Mouse (Mus musculus) CH12F3 (cell line): ENCODE measurements around the gene Ndufaf2.

ENCODE experiments used
- in situ Hi-C: fragments of 300-500 bp; cut with MboI; formaldehyde crosslinking; loops from 2 replicates; pipeline ENCODE4 v1.14.3; 2020; ENCODE audit warnings: low sequenced_read_pairs

Ndufaf2 gene

DNA sequence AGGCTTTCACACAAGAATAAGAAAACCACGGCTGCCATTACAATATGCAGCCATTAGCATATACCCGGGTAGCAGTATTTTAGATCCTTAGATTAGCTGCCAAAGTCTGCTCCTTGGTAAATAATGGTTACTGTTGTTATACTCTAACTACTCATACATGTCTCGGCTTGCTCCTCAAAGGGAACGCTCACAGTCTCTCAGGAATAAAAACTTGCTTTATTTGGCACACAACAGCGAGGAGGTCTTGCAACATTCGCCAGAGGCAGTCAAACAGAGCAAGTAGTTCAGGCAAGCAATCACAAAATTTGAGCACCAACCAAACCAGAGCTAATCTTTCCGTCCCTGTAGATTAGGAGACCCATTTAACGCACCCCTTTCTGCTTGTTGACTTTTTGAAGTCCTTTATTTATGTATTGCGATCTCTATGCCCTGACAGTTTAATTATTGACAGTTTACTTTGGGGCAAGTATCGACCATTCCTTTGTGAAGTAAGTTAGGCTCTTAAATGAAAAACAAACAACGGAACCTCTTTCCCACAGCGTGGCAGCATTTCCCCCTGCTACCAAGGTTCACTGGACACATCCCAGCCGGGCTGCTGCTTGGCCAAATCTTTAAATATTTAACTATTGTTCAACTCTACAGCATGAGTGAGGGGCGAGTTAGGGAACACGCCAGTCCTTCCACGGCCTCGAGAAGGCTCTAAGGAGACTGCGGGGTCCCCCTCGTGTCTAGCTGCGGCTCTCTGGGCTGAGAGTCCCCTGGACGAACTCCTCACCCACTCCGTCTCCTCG is 114.8 kb downstream of the Ndufaf2 start:
- in situ Hi-C loops: no loop called here

DNA sequence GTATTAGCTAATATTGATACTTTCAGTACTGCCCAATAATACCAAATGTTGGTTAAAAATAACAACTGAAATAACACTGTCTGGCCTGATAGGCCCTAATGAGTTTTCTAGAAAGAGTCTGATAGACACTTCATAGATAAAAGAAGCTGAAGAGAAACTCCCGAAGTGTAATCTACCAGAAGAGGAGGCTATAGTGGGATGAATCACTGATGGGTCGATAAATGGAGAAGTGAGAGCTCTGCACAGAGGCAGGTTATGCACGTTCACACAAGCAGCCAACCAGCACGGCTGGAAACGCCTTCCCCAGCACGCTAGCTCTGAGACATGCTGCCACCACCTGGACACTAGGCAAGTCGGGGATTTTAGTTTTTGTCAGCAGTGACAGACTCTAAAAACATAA is 117.1 kb downstream of the Ndufaf2 start:
- in situ Hi-C loops: no loop called here

DNA sequence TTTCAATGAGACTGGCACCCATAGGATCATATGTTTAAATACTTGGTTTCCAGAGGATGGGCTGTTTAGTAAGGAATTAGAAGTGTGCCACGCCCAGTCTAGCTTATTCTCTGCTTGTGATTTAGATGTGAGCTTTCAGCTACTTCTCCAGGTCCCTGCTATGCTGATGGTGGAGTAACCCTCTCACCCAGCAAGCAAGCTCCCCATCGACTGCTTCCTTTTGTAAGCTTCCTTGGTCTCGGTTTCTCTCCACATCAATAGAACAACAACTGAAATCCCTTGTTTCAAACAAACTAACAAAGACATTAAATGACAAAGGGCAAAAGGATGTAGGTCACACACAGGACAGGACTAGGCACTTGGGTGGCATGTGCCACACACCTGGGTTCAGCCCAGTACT is 118.0 kb downstream of the Ndufaf2 start:
- in situ Hi-C loops: no loop called here

DNA sequence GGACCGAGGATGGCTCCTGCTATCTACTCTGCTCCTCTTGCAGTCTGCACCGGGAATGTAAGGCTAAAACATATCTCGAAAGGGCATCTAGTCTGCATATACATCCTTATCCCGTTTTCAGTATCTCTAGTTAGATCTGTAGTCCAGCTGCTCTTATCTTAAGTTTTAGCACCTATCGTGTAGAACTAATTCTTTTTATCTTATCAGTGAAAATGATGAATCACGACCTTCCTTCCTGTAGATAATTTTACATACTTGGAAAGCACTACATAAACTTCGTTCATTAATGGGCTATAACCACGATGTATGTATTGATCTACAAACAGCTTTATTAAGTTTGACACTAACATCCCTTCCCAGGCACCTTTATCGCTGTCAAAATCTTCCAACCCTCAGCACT is 118.5 kb downstream of the Ndufaf2 start:
- in situ Hi-C loops: no loop called here

DNA sequence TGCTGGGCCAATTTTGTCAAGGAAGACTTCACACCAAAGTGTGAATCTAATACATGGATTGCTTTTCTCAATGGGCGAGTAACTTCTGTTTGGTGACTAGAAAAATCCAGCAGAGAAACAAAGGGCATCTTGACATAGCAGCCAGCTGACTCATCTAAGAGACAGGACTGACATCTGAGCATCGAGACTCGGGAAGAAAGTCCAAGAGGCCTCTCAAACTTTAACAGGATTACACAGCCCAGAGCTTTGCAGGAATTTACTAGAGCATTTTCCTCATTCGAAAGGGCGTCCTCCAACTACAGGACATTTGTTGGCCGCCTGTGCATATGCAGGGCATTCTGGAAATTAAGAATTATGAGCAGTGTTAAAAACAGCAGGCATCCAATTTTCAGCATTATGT is 119.0 kb downstream of the Ndufaf2 start:
- in situ Hi-C loops: no loop called here

DNA sequence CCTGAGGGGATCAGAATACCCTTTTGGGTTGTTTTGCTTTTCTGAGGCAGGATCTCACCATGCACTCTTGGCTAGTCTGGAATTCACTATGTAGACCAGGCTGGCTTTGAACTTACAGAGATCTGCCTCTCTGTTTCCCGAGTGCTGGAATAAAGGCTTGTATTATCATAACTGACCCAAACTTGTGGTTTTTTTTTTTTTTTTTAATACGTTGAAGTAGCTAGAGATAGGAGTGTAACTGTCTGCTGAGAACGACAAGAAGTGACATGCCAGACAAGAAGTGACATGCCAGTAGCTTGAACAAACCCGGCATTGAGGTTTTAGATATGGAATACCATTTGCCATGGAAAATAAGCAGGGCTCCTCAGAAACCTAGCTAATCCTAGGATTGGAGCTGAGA is 125.6 kb downstream of the Ndufaf2 start:
- in situ Hi-C loops: no loop called here

DNA sequence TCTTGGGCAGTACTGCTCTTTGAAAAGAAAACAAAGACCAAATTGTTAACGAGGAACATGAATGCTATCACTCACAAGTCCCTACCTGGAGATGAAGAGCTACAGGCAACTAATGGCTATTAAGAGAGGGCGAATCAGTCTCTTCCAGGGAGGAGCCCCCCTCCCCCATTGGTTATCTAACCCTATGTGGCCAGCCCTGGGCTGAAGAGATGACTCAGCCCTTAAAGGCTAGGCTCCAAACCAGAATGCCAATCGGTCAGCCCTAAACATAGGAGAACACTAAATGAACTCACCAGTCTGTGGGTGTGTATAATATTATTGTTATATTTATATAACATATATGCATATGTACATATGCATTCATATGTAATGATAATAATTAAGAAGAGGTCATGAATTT is 132.6 kb downstream of the Ndufaf2 start:
- in situ Hi-C loops: no loop called here

DNA sequence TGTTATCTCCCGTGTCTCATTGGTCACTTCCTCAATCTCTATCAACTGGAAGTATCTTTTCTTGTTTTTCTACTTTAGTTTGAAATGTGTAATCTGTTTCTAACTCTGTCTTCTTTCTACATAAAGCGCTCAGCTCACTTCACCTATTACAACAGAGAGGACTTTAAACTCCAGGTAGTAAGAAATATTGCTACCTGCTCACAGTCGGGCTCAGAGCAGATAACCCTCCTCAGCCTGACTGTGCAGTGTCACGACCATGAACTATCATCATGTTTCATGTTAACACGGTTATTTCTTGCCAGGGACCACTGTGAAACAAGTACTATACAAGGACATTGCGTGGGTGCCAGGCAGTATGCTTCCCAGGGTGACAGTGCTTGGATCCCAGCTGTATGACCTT is 141.1 kb downstream of the Ndufaf2 start:
- in situ Hi-C loops: no loop called here

DNA sequence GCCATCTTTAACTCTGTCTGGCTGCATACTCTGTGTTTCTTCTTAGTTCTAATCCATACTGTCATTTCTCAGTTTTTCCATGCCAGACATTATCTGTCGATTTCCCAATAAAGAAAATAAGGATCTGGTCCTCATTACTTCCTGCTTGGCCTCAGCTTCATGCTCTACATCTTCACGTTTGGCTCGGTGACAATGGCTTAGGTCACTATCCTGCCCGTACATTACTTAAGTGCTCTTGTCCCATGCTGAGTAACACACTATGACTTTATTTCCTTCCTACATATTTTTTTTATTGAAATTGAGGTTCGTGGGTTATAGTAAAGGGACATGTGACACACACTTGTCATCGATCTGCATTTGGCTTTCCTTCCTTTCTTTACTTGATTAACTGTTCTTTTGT is 143.3 kb downstream of the Ndufaf2 start:
- in situ Hi-C loops: no loop called here

DNA sequence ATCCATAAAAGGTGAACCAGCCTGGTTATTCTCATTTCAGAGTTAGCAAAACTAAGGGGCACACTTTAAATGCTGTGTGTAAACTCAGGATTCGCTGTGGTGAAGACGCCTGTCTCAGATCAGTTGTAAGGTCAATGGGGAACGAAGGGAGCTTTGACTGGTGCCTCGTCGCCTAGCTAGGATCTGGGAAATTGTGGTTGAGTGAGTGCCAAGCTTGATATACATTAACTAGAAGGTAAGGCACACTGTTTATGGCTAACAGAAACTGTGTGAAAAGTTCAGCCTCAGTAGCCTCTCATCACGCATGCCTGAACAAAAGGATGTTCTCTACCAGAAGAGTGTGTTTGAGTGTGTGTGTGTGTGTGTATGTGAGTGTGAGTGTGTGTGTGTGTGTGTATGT is 144.6 kb downstream of the Ndufaf2 start:
- in situ Hi-C loops: no loop called here

DNA sequence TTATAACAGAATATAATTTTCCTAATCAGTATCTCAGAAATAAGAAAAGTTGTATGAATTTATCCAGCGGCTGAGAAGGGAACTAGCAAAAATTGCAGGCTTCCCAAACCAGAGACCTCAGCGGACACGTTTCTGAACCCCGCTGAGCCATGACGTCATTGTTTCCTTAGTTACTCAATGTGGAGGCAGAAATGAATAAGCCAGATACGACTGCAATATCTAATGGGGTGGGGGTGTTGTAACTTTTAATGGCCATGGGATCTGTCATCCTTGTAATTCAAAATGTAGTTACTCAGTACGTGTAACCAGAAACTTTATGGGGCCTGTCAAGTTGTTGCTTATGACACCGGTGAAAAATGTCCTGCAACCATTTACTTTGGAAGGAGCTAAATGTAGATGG is 145.3 kb downstream of the Ndufaf2 start:
- in situ Hi-C loops: no loop called here

DNA sequence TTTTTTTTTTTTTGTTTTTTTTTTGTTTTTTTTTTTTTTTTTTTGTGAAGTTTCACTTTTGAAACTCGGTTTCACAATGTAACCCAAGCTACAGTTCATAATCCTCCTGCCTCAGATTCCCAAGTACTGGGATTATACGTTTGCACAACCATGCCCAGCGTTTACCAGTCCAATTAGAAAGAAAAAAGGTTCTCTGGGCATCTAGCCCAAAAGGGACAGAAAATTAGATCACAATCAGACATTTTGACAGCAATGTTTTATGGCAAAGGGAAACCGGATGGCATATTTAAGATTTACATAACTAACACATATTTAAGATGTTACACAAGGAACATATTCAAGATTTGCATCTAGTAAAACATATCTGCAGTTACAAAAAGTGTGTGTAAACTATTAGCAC is 150.6 kb downstream of the Ndufaf2 start:
- in situ Hi-C loops: no loop called here

DNA sequence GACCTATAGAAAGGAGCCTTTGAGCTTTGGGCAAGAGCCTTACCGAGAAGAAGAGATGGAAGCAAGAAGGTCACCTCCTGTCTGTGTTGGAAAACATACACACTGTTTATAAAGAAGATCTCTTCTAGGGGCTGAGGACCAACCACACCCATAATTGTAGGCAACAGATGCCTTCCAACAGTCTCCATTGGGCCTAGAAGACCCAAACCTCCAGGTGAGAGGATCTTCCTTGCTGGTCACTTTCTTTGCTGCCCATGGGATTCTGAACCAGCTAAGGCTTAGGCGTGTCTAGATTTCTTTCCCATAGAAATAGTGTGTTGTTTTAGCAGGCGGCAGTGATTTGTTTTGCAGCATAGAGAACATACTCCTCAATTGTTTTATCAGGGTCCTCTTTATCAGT is 162.1 kb downstream of the Ndufaf2 start:
- in situ Hi-C loops: no loop called here

DNA sequence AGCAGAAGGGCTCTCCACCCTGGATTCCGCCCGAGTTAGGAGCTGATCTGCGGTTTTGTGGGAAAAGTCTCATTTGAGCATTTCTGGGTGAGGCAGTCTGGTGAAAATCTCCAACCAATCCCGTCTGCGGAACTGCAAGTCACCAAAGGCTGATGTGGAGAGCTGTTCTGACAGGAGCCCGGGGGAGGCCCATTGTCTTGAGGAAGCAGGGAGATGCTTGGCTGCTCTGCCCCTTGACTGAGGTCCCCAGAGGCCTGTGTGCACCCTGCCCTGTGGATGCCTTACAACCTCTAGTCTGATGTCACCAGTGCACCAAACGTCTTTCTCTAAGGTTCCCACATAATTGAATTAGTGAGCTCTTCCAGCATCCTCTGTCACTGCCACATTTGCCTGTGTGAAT is 163.2 kb downstream of the Ndufaf2 start:
- in situ Hi-C loops: no loop called here

DNA sequence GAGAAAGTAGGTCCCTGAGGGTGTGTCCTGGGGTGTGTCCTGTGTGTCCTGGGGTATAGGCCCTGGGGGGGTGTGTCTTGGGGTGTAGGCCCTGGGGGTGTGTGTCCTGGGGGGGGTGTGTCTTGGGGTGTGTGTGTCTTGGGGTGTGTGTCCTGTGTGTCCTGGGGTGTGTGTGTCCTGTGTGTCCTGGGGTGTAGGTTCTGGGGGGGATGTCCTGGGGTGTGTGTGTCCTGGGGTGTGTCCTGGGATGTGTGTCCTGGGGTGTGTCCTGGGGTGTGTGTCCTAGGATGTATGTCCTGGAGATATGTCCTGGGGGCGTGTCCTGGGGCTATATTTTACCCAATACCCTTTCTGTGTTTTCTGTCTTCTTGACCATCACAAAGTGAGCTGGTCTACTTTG is 165.8 kb downstream of the Ndufaf2 start:
- in situ Hi-C loops: no loop called here

DNA sequence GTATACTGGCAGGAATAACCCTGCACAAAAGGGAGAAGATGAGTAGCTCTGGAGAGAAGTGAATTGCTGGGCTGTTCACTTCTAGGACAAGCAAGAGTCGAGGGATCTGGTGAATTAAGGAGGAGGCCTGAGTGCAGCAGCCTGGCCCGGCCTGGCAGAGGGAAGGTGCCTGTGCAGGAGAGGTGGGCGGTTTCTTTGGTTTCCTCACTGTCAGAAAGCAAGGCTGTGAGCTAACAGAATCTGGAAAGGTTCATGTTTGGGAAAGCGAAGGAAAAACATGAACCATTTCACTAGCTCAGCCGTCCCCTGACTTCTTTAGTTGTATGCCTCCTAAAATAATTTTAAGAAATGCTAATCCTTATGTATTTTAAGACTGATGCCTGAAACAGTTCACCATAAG is 173.8 kb downstream of the Ndufaf2 start:
- in situ Hi-C loops: no loop called here

DNA sequence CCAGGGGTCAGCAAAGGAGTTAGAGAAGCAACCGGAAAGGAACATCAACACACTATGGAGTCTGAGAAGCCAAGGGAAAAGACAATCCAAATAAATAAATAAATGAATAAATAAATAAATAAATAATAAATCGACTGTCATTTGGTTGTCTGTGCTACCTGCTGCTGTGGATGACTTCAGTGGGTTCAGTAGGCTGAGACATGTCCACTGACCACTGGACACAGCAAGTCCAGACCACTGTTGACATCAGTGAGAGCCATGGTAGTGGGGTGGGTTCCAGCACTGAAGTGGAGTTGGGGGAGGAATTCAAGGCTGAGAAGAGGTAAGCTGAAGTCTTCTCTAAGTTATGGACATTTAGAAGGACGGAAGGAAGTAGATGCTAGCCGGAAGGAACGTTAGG is 174.2 kb downstream of the Ndufaf2 start:
- in situ Hi-C loops: no loop called here

DNA sequence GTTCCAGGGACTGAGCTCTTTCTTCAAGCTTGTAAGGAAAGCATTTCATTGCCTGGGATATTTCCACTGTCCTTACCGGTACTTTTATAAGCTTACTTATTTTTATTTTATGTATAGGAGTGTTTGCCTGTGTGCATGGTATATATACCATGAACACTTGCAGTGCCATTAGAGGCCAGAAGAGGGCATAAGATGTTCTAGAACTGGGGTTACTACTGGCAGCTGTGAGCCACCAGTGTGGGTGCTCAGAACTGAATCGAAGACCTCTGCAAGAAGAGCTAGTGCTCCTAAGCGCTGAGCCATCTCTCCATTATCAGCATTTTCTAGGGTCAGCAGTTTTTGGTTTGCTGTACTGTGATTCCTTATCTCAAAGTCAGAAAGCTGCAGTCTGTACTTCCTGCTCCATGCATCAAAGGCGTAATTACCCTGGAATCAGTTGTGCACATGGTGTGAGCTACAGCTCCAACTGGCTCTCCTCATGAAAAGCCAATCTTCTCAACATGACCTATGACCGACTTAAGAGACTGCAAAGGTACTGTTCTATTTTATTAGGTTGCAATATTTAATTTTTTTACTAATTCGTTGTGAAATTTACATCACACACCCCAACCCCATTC is 175.1 kb downstream of the Ndufaf2 start:
- in situ Hi-C loops: no loop called here

DNA sequence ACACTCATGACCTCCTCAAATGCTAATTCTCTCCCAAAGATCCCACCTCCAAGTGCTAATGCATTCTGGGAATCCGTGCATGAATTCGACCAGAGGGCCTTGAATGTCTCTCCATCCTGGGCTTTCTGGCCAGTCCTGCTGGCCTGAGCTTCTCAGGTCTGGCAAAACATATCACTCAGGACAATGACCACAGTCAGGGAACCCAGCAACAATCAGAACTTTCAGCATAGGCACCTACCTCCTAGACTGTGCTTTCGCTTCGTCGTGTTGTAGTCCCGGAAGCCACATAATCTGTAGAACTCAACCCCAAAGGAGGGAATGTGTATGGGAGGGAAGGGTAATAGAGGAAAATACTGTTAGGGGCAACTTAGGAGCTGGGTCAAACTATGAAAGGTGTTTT is 179.0 kb downstream of the Ndufaf2 start:
- in situ Hi-C loops: no loop called here

DNA sequence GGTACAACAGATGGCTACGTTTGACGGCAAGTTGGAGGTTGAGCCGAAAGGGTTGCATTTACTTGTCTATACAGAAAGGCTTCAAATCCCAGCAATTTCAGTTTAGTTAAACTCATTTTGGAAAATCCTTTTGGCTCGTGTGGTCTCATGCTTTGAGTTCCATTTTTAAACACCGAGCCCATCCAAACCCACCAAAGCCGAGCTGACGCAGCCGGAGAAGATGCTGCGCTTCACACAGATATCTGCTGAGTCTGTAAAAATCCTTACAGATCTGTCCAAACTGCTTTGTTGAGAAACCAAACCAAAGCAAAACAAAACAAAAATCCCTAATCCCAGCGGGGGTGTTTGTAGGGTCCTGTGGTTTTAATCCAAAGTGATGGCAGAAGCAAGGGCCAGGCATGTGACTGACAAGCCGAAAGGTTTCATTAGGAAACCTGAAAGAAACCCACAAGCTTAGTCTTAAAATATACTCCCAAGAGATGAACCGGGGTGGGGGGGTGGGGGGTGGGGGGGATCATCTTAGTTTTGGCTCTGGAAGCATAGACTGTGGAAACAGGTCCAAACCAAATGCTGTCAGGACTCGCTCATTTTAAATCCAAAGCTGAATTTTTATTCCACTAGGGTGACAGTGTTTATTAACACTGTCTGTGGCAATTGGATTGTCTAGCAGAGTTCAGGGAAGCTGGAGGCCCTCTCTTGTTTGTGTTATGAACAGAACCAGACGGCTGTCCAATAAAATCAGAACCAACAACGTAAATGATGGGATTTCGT is 181.4 kb downstream of the Ndufaf2 start:
- in situ Hi-C loops: no loop called here

DNA sequence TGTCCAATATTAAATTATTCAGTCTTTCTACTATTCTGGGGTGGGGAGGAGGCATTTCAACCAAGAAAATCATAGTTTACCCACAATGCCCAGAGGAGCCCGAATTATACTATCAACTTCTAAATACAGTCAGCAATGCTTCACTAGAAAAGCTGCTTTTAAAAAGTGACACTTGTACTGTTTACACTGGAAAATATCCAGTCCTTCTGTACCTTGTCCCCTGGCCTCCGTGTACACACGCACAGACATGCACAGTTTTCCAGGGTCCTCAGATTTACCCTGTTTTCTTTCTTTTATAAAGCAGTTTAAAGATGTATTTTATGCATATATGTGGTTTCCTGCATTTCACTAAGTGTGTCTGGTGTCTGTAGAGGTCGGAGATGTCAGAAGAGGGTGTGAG is 186.0 kb downstream of the Ndufaf2 start:
- in situ Hi-C loops: no loop called here

DNA sequence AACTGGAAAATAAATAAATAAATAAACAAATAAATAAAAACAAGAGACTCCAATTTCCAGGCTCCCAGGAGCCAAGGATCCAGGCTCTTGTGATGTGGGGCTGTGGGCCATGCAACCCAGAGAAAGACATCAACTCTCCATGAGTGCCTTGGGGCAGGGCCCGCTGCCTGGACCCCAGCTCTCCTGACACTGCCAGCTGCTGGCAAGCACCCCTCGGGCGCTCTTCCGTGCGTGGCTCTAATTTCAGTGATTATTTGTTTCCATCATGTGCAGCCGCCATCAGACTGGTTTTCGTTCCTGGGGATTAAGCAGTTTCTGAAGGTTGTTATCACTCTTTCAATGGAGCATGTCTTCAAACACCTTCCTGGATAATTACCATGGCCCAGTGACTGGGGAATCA is 186.6 kb downstream of the Ndufaf2 start:
- in situ Hi-C loops: no loop called here
